Mouse (Mus musculus): ENCODE data around the gene Snd1.

- TF ChIP-seq GATA1 (IDR thresholded peaks at IDR 0.05; ENCODE audit: borderline replicate concordance, low read length) = no peak
- TF ChIP-seq FLI1 (IDR thresholded peaks at IDR 0.05; ENCODE audit: low read length) = no peak
Measured at GRCm38 (mm10) chr6:28559419-28559818, 84.5 kb downstream of the Snd1 start.
